Mouse (Mus musculus) MEL (cell line): ENCODE measurements around the gene Mpz. TPM values are rescaled to one million over a fixed set of nuclear protein-coding genes. Genes with fewer than 3 reads are reported as not detected.

Source experiments
- DNase-seq: peaks from one replicate; pipeline ENCODE4 v3.0.0; 2011; ENCODE audit warnings: low read depth, low spot score
- H3K27ac ChIP-seq: 2 replicates; pipeline ENCODE4 v1.5.1; 2012; ENCODE audit warnings: low read depth, mild to moderate bottlenecking, control low read depth, low read length, moderate library complexity; ENCODE audit not compliant: control insufficient read depth
- H3K27me3 ChIP-seq, 2 experiments: fragments of 150-350 bp in 1 of 2; sonication (generic) in 1 of 2; 2 replicates each; pipeline ENCODE4 v1.6.1; 2012; ENCODE audit warnings: low read length in 2 of 2, mild to moderate bottlenecking in 2 of 2, improper control_type of control experiment in 1 of 2, moderate library complexity in 1 of 2; ENCODE audit not compliant: insufficient read depth in 2 of 2, control insufficient read depth in 1 of 2
- H3K36me3 ChIP-seq, 2 experiments: 2 replicates each; pipeline ENCODE4 v1.6.1; 2012 to 2014; ENCODE audit warnings: low read length in 2 of 2, improper control_type of control experiment in 1 of 2, inconsistent platforms in 1 of 2, mild to moderate bottlenecking in 1 of 2; ENCODE audit not compliant: insufficient read depth in 2 of 2, control insufficient read depth in 1 of 2
- H3K4me1 ChIP-seq, 2 experiments: fragments of 150-350 bp in 1 of 2; sonication (generic) in 1 of 2; 2 replicates each; pipeline ENCODE4 v1.6.1; 2012; ENCODE audit warnings: low read length in 2 of 2, improper control_type of control experiment in 1 of 2, mild to moderate bottlenecking in 1 of 2; ENCODE audit not compliant: insufficient read depth in 2 of 2, control insufficient read depth in 1 of 2
- H3K4me3 ChIP-seq, 2 experiments: fragments of 150-350 bp in 1 of 2; sonication (generic) in 1 of 2; 2 replicates each; pipeline ENCODE4 v1.5.1; 2012; ENCODE audit warnings: low read depth in 2 of 2, low read length in 2 of 2, mild to moderate bottlenecking in 2 of 2, moderate library complexity in 2 of 2, control low read depth in 1 of 2, improper control_type of control experiment in 1 of 2; ENCODE audit not compliant: control insufficient read depth in 1 of 2, insufficient read depth in 1 of 2
- H3K79me2 ChIP-seq: 2 replicates; pipeline ENCODE4 v1.6.1; 2012; ENCODE audit warnings: mild to moderate bottlenecking, low read length, moderate library complexity; ENCODE audit not compliant: control insufficient read depth, poor library complexity, insufficient read depth
- H3K9ac ChIP-seq: 2 replicates; pipeline ENCODE4 v1.6.1; 2012; ENCODE audit warnings: low read depth, mild to moderate bottlenecking, control low read depth, low read length, moderate library complexity; ENCODE audit not compliant: control insufficient read depth, poor library complexity, severe bottlenecking
- H3K9me3 ChIP-seq: fragments of 150-350 bp; sonication (generic); replicated peaks from 2 replicates; pipeline ENCODE4 v1.6.1; 2012; ENCODE audit warnings: mild to moderate bottlenecking, low read length, improper control_type of control experiment, moderate library complexity; ENCODE audit not compliant: insufficient read depth
- ELF1 ChIP-seq: IDR thresholded peaks from 2 replicates; pipeline ENCODE4 v1.6.1; 2014; ENCODE audit warnings: low read depth, mild to moderate bottlenecking, inconsistent platforms, low read length, improper control_type of control experiment, moderate library complexity
- EP300 ChIP-seq, 2 experiments: IDR thresholded peaks; 2 replicates each; pipeline ENCODE4 v1.6.1; 2011; ENCODE audit warnings: improper control_type of control experiment in 2 of 2, low read length in 2 of 2, low read depth in 1 of 2, mild to moderate bottlenecking in 1 of 2
- ETS1 ChIP-seq: IDR thresholded peaks from 2 replicates; pipeline ENCODE4 v1.6.1; 2012; ENCODE audit warnings: low read depth, mild to moderate bottlenecking, inconsistent platforms, low read length, improper control_type of control experiment, moderate library complexity
- GATA1 ChIP-seq: IDR thresholded peaks from 2 replicates; pipeline ENCODE4 v1.6.1; 2011; ENCODE audit warnings: low read depth, low read length, improper control_type of control experiment
- MAX ChIP-seq: IDR thresholded peaks from 2 replicates; pipeline ENCODE4 v1.6.1; 2011; ENCODE audit warnings: low read length, improper control_type of control experiment
- MAZ ChIP-seq: IDR thresholded peaks from 2 replicates; pipeline ENCODE4 v1.6.1; 2012; ENCODE audit warnings: low read depth, mild to moderate bottlenecking, inconsistent platforms, low read length, improper control_type of control experiment
- MEF2A ChIP-seq: IDR thresholded peaks from 2 replicates; pipeline ENCODE4 v1.6.1; 2014; ENCODE audit warnings: low read depth, mild to moderate bottlenecking, inconsistent platforms, low read length, improper control_type of control experiment; ENCODE audit not compliant: poor library complexity, insufficient replicate concordance, severe bottlenecking; ENCODE audit errors: extremely low read depth
- MYB ChIP-seq: IDR thresholded peaks from 2 replicates; pipeline ENCODE4 v1.6.1; 2011; ENCODE audit warnings: mild to moderate bottlenecking, low read depth, low read length, improper control_type of control experiment
- MYC ChIP-seq: IDR thresholded peaks from 2 replicates; pipeline ENCODE4 v1.6.1; 2011; ENCODE audit warnings: low read depth, mild to moderate bottlenecking, low read length, improper control_type of control experiment, moderate library complexity
- NRF1 ChIP-seq: IDR thresholded peaks from 2 replicates; pipeline ENCODE4 v1.6.1; 2014; ENCODE audit warnings: low read depth, mild to moderate bottlenecking, inconsistent platforms, low read length, improper control_type of control experiment, moderate library complexity; ENCODE audit not compliant: poor library complexity, insufficient read depth, severe bottlenecking
- POLR2A ChIP-seq, 2 experiments: IDR thresholded peaks; 2 replicates each; pipeline ENCODE4 v1.6.1; 2011 to 2012; ENCODE audit warnings: low read length in 2 of 2, mild to moderate bottlenecking in 2 of 2, control low read depth in 1 of 2, improper control_type of control experiment in 1 of 2, low read depth in 1 of 2, moderate library complexity in 1 of 2; ENCODE audit not compliant: control insufficient read depth in 1 of 2, insufficient read depth in 1 of 2, poor library complexity in 1 of 2
- POLR2AphosphoS5 ChIP-seq: IDR thresholded peaks from 2 replicates; pipeline ENCODE4 v1.6.1; 2012; ENCODE audit warnings: low read depth, borderline replicate concordance, mild to moderate bottlenecking, inconsistent platforms, low read length, moderate library complexity, mixed read lengths
- RAD21 ChIP-seq: IDR thresholded peaks from 2 replicates; pipeline ENCODE4 v1.6.1; 2011; ENCODE audit warnings: mild to moderate bottlenecking, low read depth, low read length, improper control_type of control experiment
- RCOR1 ChIP-seq: IDR thresholded peaks from 2 replicates; pipeline ENCODE4 v1.6.1; 2012; ENCODE audit warnings: low read depth, mild to moderate bottlenecking, inconsistent platforms, low read length, improper control_type of control experiment
- SIN3A ChIP-seq: IDR thresholded peaks from 2 replicates; pipeline ENCODE4 v1.6.1; 2012; ENCODE audit warnings: low read length, improper control_type of control experiment, inconsistent platforms
- TAL1 ChIP-seq: IDR thresholded peaks from 2 replicates; pipeline ENCODE4 v1.6.1; 2012; ENCODE audit warnings: mild to moderate bottlenecking, inconsistent platforms, low read length, moderate library complexity, mixed read lengths
- TBP ChIP-seq: IDR thresholded peaks from 2 replicates; pipeline ENCODE4 v1.8.0; 2011; ENCODE audit warnings: low read depth, low read length, improper control_type of control experiment
- TCF12 ChIP-seq: IDR thresholded peaks from 2 replicates; pipeline ENCODE4 v1.6.1; 2014; ENCODE audit warnings: low read depth, mild to moderate bottlenecking, inconsistent platforms, low read length, improper control_type of control experiment, moderate library complexity
- polyA plus RNA-seq, 2 experiments: library from polyadenylated mRNA; stranded (reverse) in 1 of 2; unstranded in 1 of 2; fragments of >175 nt in 1 of 2; fragments of >200 nt in 1 of 2; gene quantifications; 2 replicates each; pipeline versions ENCODE4 v1.2.1 to v1.2.4; 2012; ENCODE audit warnings: low replicate concordance in 2 of 2, low read depth in 1 of 2; ENCODE audit not compliant: insufficient read length in 2 of 2, insufficient read depth in 1 of 2, missing spikeins in 1 of 2
- total RNA-seq: library from RNA; depleted of rRNA; stranded (reverse); fragments of 300-350 nt; gene quantifications from 2 replicates; pipeline ENCODE4 v1.2.3, GENCODE M21; 2012

The Mpz gene
- total and polyA plus RNA-seq, 3 experiments: 0.28 TPM; not detected in 2

DNA sequence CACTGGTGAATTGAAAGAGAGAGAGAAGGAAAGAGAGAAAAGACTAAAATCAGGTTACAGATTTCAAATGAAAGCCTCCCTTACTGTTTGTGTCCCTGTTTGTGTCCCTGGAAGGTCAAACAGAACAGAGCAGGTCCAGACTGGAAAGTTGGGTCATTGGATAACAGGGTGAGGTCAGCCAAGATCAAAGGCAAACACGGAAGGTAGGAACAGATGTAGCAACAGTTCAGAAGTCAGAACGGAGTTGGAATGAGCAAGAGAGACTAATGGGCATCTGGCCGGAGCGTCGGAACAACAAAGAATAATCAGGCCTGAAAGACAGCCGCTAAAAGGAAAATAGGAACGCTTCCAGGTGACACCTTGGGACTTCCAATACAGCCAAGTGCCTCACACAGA lies 53.7 kb downstream of the Mpz start:
- no peak overlapping the region for H3K27ac ChIP-seq
- no peak for DNase-seq
- H3K36me3 ChIP-seq: peaks cover 0 to 15% of the 10 kb centered on the region in 2 experiments; a peak in 2 of 4 replicates
- H3K27me3 ChIP-seq: no peaks in the 10 kb centered on the region
- peaks cover 7 to 17% of the 10 kb centered on the region in 2 experiments; a peak in 3 of 4 replicates for H3K4me1 ChIP-seq
- no peak overlapping the region for H3K9ac ChIP-seq
- no peaks in the 10 kb centered on the region for H3K9me3 ChIP-seq
- TF ChIP-seq POLR2A (IDR thresholded peaks at IDR 0.05; ENCODE audit: control insufficient read depth in 1 of 2, insufficient read depth in 1 of 2, low read depth in 1 of 2, low read length in 2 of 2, poor library complexity in 1 of 2) (no peak), TBP (no peak), MAX (no peak), GATA1 (no peak), MAZ (no peak), RCOR1 (no peak), MEF2A (no peak), TAL1 (no peak)
- TF ChIP-seq, all 39 proteins: peak for 0
- H3K79me2 ChIP-seq: no peaks in the 10 kb centered on the region
- no peak overlapping the region for H3K4me3 ChIP-seq

DNA sequence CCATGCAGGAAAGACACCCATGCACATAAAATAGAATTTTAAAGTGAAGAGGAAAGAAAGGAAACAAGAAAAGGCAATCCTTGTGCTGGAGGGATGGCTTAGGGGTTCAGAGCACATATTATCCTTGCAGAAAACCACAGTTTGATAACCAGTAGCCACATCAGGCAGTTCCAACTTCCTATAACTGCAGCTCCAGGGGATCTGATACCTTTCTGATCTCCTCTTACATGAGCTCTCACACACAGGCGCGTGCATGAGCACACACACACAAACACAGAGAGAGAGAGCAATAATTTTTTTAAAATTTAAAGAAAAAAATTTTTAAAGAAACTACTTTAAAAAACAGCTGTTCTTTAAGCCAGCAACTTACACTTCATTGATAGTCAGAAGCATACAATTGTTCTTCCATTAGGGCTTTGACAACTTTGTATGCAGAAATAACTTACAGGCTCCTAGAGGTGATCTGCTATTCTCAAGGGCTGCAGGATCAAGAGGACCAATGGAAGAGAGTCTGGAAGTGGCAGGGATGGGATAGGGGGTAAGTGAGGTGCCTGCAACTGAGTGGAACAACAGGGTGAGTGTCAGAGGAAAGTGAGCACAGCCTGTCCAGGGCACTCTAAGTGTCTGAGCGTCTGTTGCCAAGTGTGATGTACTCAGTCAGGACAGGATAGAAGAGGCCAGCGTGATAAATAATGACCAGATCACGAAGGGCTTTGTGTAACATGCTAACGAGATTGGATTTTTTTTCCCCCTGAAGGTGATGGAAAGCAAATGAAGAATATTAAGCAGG lies 55.4 kb downstream of the Mpz start:
- DNase-seq: peak; percentile 89
- Histone ChIP-seq H3K9ac (0 out of 2 replicates have a peak overlapping the region, but pooled peaks have one; percentile 16), H3K27me3 (no peaks in the 10 kb centered on the region), H3K4me1 (peaks cover 9 to 31% of the 10 kb centered on the region in 2 experiments), H3K9me3 (no peaks in the 10 kb centered on the region), H3K4me3 (peak overlapping the region; percentile 6 to 49; a peak in 3 of 4 replicates), H3K79me2 (no peaks in the 10 kb centered on the region), H3K36me3 (peaks cover 0 to 22% of the 10 kb centered on the region in 2 experiments; a peak in 2 of 4 replicates), H3K27ac (peak overlapping the region; percentile 47)
- TF ChIP-seq NRF1 (peak; percentile 68), RCOR1 (peak; percentile 90), GATA1 (peak; percentile 86), TAL1 (peak; percentile 57; the same call in 1 of the 2 replicates), POLR2AphosphoS5 (no peak), EP300 (IDR thresholded peaks at IDR 0.05; ENCODE audit: low read depth in 1 of 2, low read length in 2 of 2) (peak; percentile 73 to 84), ETS1 (peak; percentile 50), ELF1 (0 out of 2 replicates have a peak, but pooled peaks have one; percentile 39), MYB (0 out of 2 replicates have a peak, but pooled peaks have one; percentile 39), TCF12 (peak; percentile 79), RAD21 (no peak), MYC (no peak), SIN3A (peak; percentile 46; the same call in 1 of the 2 replicates)
